Mouse (Mus musculus): ENCODE data around the gene Daam1.

GRCm38 (mm10) chr12:71874561-71874960, 43.7 kb downstream of the Daam1 start:
- TF ChIP-seq CTCF (IDR thresholded peaks at IDR 0.05; ENCODE audit: low read depth) (no peak), EP300 (IDR thresholded peaks at IDR 0.05; ENCODE audit: low read depth) (no peak)

Data from liver, embryonic 14.5 days (tissue).